Mouse (Mus musculus) intestine, postnatal 0 days (tissue): Measurements from ENCODE around the gene Agmat. TPM values are rescaled to one million over a fixed set of nuclear protein-coding genes. Genes with fewer than 3 reads are reported as not detected.
A peak's percentile ranks its signal among the peaks of the same experiment; 100 is the strongest.

ENCODE experiments used
- ATAC-seq: fragments of 200-750 bp; cut with Nextera tagmentation; 2 replicates; pipeline ENCODE4 v1.8.0; 2017; ENCODE audit warnings: mild to moderate bottlenecking, moderate TSS enrichment, moderate library complexity
- H3K27ac ChIP-seq: fragments of 300-500 bp; sonication (generic); 2 replicates; pipeline ENCODE4 v1.5.1; 2014; ENCODE audit warnings: mild to moderate bottlenecking, low read depth, low read length, moderate library complexity
- H3K27me3 ChIP-seq: fragments of 300-500 bp; sonication (generic); replicated peaks from 2 replicates; pipeline ENCODE4 v1.6.1; 2014; ENCODE audit warnings: low read length, mixed read lengths; ENCODE audit not compliant: control insufficient read depth, insufficient read depth
- H3K36me3 ChIP-seq: fragments of 300-500 bp; sonication (generic); 2 replicates; pipeline ENCODE4 v1.6.1; 2014; ENCODE audit warnings: mild to moderate bottlenecking, moderate library complexity; ENCODE audit not compliant: control insufficient read depth, insufficient read depth
- H3K4me1 ChIP-seq: fragments of 300-500 bp; sonication (generic); replicated peaks from 2 replicates; pipeline ENCODE4 v1.6.1; 2014; ENCODE audit warnings: antibody characterized with exemption, low read length, mixed read lengths; ENCODE audit not compliant: control insufficient read depth, insufficient read depth
- H3K4me2 ChIP-seq: fragments of 300-500 bp; sonication (generic); replicated peaks from 2 replicates; pipeline ENCODE4 v1.6.1; 2014; ENCODE audit warnings: low read depth, mild to moderate bottlenecking, moderate library complexity
- H3K4me3 ChIP-seq: fragments of 300-500 bp; sonication (generic); 2 replicates; pipeline ENCODE4 v1.5.1; 2014; ENCODE audit warnings: low read depth, low read length
- H3K9ac ChIP-seq: fragments of 300-500 bp; sonication (generic); 2 replicates; pipeline ENCODE4 v1.6.1; 2014; ENCODE audit warnings: mild to moderate bottlenecking, low read depth, low read length
- H3K9me3 ChIP-seq: fragments of 300-500 bp; sonication (generic); 2 replicates; pipeline ENCODE4 v1.6.1; 2016; ENCODE audit warnings: mixed run types; ENCODE audit not compliant: control insufficient read depth
- CTCF ChIP-seq: sonication (generic); IDR thresholded peaks from 2 replicates; pipeline ENCODE4 v1.5.1; 2016; ENCODE audit warnings: low read depth, mild to moderate bottlenecking, control low read depth, antibody characterized with exemption, moderate library complexity
- WGBS: fragments of 180-500 bp; shearing (Covaris S2); extraction: QIAGEN DNeasy Blood & Tissue Kit; methylation state at CpG from one replicate; pipeline ENCODE4 v1.1.7; 2014; 5-methylcytosine and 5-hydroxymethylcytosine counted together
- polyA plus RNA-seq: library from polyadenylated mRNA; unstranded; fragments of >200 nt; fragmentation: Nextera tagmentation; extraction: Ambion mirVana; gene quantifications from 2 replicates; pipeline ENCODE4 v1.2.1, GENCODE M21; 2015

Agmat gene
- polyA plus RNA-seq, 1 experiment from 2014 or later: 106 TPM

- H3K9me3 ChIP-seq: no peaks in the 10 kb centered on the region
- H3K4me2 ChIP-seq: no peak overlapping the region
- no peak overlapping the region for H3K27ac ChIP-seq
- H3K4me3 ChIP-seq: no peak overlapping the region
- no peak for ATAC-seq
- no peaks in the 10 kb centered on the region for H3K27me3 ChIP-seq
- no peak for TF ChIP-seq CTCF
- peaks cover 69% of the 10 kb centered on the region for H3K36me3 ChIP-seq
- H3K9ac ChIP-seq: no peak overlapping the region
- WGBS: 90% methylated on average over 3 of the region's 3 CpGs
- H3K4me1 ChIP-seq: no peaks in the 10 kb centered on the region
Observed at GRCm38 (mm10) chr4:141765008-141765407, 18.5 kb downstream of the Agmat start.

GRCm38 (mm10) chr4:141766316-141766667 is 19.8 kb downstream of the Agmat start:
- Histone ChIP-seq H3K27ac (peak overlapping the region; percentile 35; the same call in 1 of the 2 replicates), H3K9ac (no peak overlapping the region; the same call in 1 of the 2 replicates), H3K9me3 (no peaks in the 10 kb centered on the region), H3K4me1 (no peaks in the 10 kb centered on the region), H3K4me3 (no peak overlapping the region), H3K36me3 (peaks cover 70% of the 10 kb centered on the region), H3K27me3 (no peaks in the 10 kb centered on the region), H3K4me2 (peak overlapping the region; percentile 37; the same call in 1 of the 2 replicates)
- no peak for ATAC-seq
- 66% methylated on average over 8 of the region's 8 CpGs for WGBS
- TF ChIP-seq CTCF: no peak

GRCm38 (mm10) chr4:141766668-141767352 is 20.3 kb downstream of the Agmat start:
- H3K4me3 ChIP-seq: no peak overlapping the region
- peaks cover 72% of the 10 kb centered on the region for H3K36me3 ChIP-seq
- H3K4me2 ChIP-seq: peak overlapping the region; percentile 37
- no peak overlapping the region; the same call in 1 of the 2 replicates for H3K9ac ChIP-seq
- no peaks in the 10 kb centered on the region for H3K27me3 ChIP-seq
- H3K4me1 ChIP-seq: no peaks in the 10 kb centered on the region
- ATAC-seq: peak; percentile 29; the same call in 1 of the 2 replicates
- H3K27ac ChIP-seq: peak overlapping the region; percentile 66
- TF ChIP-seq CTCF: no peak
- 53% methylated on average over 19 of the region's 19 CpGs for WGBS
- H3K9me3 ChIP-seq: no peaks in the 10 kb centered on the region

GRCm38 (mm10) chr4:141767353-141768036 is 21.0 kb downstream of the Agmat start:
- no peak for TF ChIP-seq CTCF
- no peak overlapping the region for H3K4me3 ChIP-seq
- H3K27me3 ChIP-seq: no peaks in the 10 kb centered on the region
- ATAC-seq: 0 out of 2 replicates have a peak, but pooled peaks have one; percentile 16
- no peak overlapping the region for H3K9ac ChIP-seq
- H3K36me3 ChIP-seq: peaks cover 71% of the 10 kb centered on the region
- no peaks in the 10 kb centered on the region for H3K4me1 ChIP-seq
- WGBS: 68% methylated on average over 19 of the region's 19 CpGs
- H3K4me2 ChIP-seq: no peak overlapping the region; the same call in 1 of the 2 replicates
- peak overlapping the region; percentile 66 for H3K27ac ChIP-seq
- H3K9me3 ChIP-seq: no peaks in the 10 kb centered on the region

GRCm38 (mm10) chr4:141769501-141770160 is 23.2 kb downstream of the Agmat start:
- H3K9ac ChIP-seq: no peak overlapping the region
- H3K4me2 ChIP-seq: no peak overlapping the region
- ATAC-seq: no peak
- no peaks in the 10 kb centered on the region for H3K27me3 ChIP-seq
- 75% methylated on average over 8 of the region's 8 CpGs for WGBS
- H3K27ac ChIP-seq: no peak overlapping the region; the same call in 1 of the 2 replicates
- H3K9me3 ChIP-seq: no peaks in the 10 kb centered on the region
- TF ChIP-seq CTCF: no peak
- peaks cover 67% of the 10 kb centered on the region for H3K36me3 ChIP-seq
- no peaks in the 10 kb centered on the region for H3K4me1 ChIP-seq
- H3K4me3 ChIP-seq: no peak overlapping the region

GRCm38 (mm10) chr4:141771823-141772222 is 25.4 kb downstream of the Agmat start:
- H3K9me3 ChIP-seq: no peaks in the 10 kb centered on the region
- H3K36me3 ChIP-seq: peaks cover 73% of the 10 kb centered on the region
- H3K4me3 ChIP-seq: no peak overlapping the region
- H3K27me3 ChIP-seq: no peaks in the 10 kb centered on the region
- no peak for ATAC-seq
- H3K4me2 ChIP-seq: no peak overlapping the region
- no peak for TF ChIP-seq CTCF
- H3K4me1 ChIP-seq: no peaks in the 10 kb centered on the region
- H3K9ac ChIP-seq: no peak overlapping the region
- no peak overlapping the region for H3K27ac ChIP-seq
- WGBS: 94% methylated on average over 8 of the region's 8 CpGs
